Mouse (Mus musculus) liver, embryonic 14.5 days (tissue): ENCODE results near the gene Olfr218.

ENCODE experiments used
- CTCF ChIP-seq: IDR thresholded peaks from 2 replicates; pipeline ENCODE4 v1.5.1; 2016; ENCODE audit warnings: antibody characterized with exemption, low read depth, control low read depth
- EP300 ChIP-seq: IDR thresholded peaks from 2 replicates; pipeline ENCODE4 v1.6.1; 2016; ENCODE audit warnings: antibody characterized with exemption, low read depth

DNA sequence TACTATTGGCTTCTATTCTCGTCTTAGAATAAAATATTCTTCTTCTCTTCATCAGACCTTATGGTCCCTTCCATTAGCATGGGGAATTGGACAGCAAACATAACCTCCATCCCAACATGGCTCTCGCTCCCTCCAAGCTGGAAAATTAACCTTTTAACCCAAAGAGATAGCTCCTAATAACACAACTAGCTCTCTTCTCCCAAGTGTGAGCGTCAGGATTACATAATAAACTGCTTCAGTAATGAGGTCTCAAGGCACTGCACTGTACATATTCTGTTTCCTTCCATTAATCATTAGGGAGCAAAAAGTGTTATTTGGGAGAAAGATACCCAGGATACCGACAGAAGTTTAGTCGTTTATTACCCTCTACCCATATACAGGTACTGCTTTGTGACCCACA lies 14.5 kb downstream of the Olfr218 start, which contains the start of gene Olfr1404:
- TF ChIP-seq CTCF (no peak), EP300 (no peak)
